Mouse (Mus musculus) ovary, postnatal 14 days (tissue): ENCODE data around the gene Gm5796.
"Not testable (repeated sequence)": the region's sequence is repeated elsewhere in the genome, so short reads cannot be mapped to it uniquely, and the experiment has no call there.

ENCODE experiments used
- DNase-seq: peaks from one replicate; pipeline ENCODE4 v3.0.0; 2022; ENCODE audit warnings: low spot score

Gm5796 gene

GRCm38 (mm10) chr14:4023641-4024040 is at the start of gene Gm5796:
Gene Gm5796 (plus strand): TSS chr14:4023941.
- DNase-seq: not testable (repeated sequence)

GRCm38 (mm10) chr14:3998094-3998493 is 25.6 kb upstream of the Gm5796 start, which contains the start of gene Gm3099:
Gene Gm3099 (plus strand): TSS chr14:3998394.
- DNase-seq: not testable (repeated sequence)

GRCm38 (mm10) chr14:4083820-4084219 is 60.1 kb downstream of the Gm5796 start, which contains the start of gene Gm3115:
Gene Gm3115 (plus strand): TSS chr14:4084120.
- DNase-seq: not testable (repeated sequence)
